Mouse (Mus musculus) C2C12 (cell line): ENCODE results near the gene Gh. TPM values are rescaled to one million over a fixed set of nuclear protein-coding genes. Genes with fewer than 3 reads are reported as not detected.

ENCODE experiments used
- H3K27me3 ChIP-seq: one replicate; pipeline ENCODE4 v1.6.1; 2011; ENCODE audit not compliant: control insufficient read depth, insufficient read depth, insufficient read length
- H3K36me3 ChIP-seq: one replicate; pipeline ENCODE4 v1.6.1; 2011; ENCODE audit not compliant: control insufficient read depth, insufficient read depth
- H3K4me3 ChIP-seq: one replicate; pipeline ENCODE4 v1.5.1; 2011; ENCODE audit warnings: mild to moderate bottlenecking, control low read depth; ENCODE audit not compliant: poor library complexity, insufficient read depth, severe bottlenecking
- H3K79me2 ChIP-seq: one replicate; pipeline ENCODE4 v1.6.1; 2011; ENCODE audit not compliant: control insufficient read depth, insufficient read depth
- H3K79me3 ChIP-seq: one replicate; pipeline ENCODE4 v1.6.1; 2011; ENCODE audit warnings: low read depth, control low read depth
- H3ac ChIP-seq: one replicate; pipeline ENCODE3; 2011; ENCODE audit warnings: low read depth; ENCODE audit not compliant: control insufficient read depth, insufficient read length
- CEBPB ChIP-seq: IDR thresholded peaks from one replicate; pipeline ENCODE4 v1.6.1; 2011; ENCODE audit warnings: low read depth, mild to moderate bottlenecking, control low read depth, moderate library complexity
- CTCF ChIP-seq: IDR thresholded peaks from one replicate; pipeline ENCODE4 v1.5.1; 2011; ENCODE audit not compliant: control insufficient read depth, insufficient read depth, insufficient read length
- FOSL1 ChIP-seq: IDR thresholded peaks from one replicate; pipeline ENCODE4 v1.8.0; 2011; ENCODE audit warnings: mild to moderate bottlenecking, low read length; ENCODE audit not compliant: poor library complexity, insufficient read depth, severe bottlenecking
- MAX ChIP-seq: IDR thresholded peaks from one replicate; pipeline ENCODE4 v1.6.1; 2011; ENCODE audit warnings: mild to moderate bottlenecking, control low read depth
- MYOD1 ChIP-seq: IDR thresholded peaks from one replicate; pipeline ENCODE4 v1.6.1; 2011; ENCODE audit warnings: low read depth; ENCODE audit not compliant: control insufficient read depth, insufficient read length
- MYOG ChIP-seq: IDR thresholded peaks from one replicate; pipeline ENCODE4 v1.6.1; 2011; ENCODE audit not compliant: control insufficient read depth, insufficient read length; ENCODE audit errors: extremely low read depth
- USF1 ChIP-seq: IDR thresholded peaks from one replicate; pipeline ENCODE4 v1.6.1; 2011; ENCODE audit warnings: low read depth, mild to moderate bottlenecking, control low read depth, moderate library complexity
- polyA plus RNA-seq: library from polyadenylated mRNA; unstranded; fragments of >200 nt; fragmentation: generic; extraction: Trizol; gene quantifications from one replicate; pipeline ENCODE4 v1.2.1, GENCODE M21; 2012; ENCODE audit warnings: missing spikeins

Gene Gh
- polyA plus RNA-seq, 1 experiment: not detected

DNA sequence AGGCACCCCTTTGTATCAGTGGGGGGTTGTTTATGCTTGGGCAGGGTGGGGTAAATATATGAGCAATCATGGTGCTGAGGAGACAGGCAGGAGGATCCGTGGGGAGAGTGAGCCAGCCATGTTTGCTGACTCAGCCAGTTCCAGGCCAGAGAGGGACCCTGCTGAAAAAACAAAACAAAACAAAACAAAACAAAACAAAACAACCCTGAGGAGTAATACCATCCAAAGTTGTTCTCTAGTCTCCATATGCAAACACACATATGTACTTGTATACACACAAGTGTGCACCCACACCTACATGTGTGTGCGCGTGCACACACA, 4.4 kb upstream of the Gh start:
- Histone ChIP-seq H3ac (no peak overlapping the region), H3K79me2 (no peaks in the 10 kb centered on the region), H3K4me3 (no peak overlapping the region), H3K79me3 (no peaks in the 10 kb centered on the region), H3K27me3 (peaks cover 12% of the 10 kb centered on the region), H3K36me3 (no peaks in the 10 kb centered on the region)
- no peak for TF ChIP-seq MYOG
- TF ChIP-seq CTCF: no peak
- no peak for TF ChIP-seq MAX
- no peak for TF ChIP-seq MYOD1
- TF ChIP-seq CEBPB: no peak
- TF ChIP-seq USF1: no peak
- no peak for TF ChIP-seq FOSL1

DNA sequence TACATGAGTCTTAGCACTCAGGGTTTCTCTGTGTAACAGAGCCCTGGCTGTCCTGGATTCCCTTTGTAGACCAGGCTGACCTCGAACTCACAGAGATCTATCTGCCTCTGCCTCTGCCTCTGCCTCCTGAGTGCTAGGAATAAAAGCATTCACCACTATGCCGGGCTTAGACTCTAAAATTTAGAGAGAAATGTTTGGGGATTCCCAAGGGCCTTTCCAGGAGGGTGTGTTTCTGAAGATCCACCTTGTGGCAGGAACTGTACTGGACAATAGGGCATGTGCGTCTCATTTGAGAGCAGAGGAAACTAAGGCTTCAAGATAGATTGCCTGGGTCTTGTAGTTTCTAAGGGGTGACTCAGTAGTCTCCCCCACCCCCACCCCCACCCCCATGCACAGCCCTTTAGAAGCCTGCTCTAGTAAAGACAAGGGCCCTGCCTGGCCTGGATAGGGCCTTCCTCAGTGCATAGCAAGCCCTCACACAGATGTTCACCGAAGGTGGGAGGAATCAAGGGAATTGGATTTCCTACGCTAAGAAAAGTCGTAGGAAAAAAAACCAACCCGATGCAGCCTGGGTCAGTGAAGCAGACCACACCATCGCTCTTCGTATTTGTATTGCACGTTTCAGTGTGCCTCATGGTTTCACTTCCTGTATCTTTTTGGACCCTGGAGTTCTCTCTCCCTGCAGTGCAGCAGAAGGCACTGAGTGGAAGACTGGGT, 3.8 kb upstream of the Gh start:
- Histone ChIP-seq H3K79me2 (no peaks in the 10 kb centered on the region), H3ac (no peak overlapping the region), H3K36me3 (no peaks in the 10 kb centered on the region), H3K27me3 (peaks cover 12% of the 10 kb centered on the region), H3K4me3 (no peak overlapping the region), H3K79me3 (no peaks in the 10 kb centered on the region)
- no peak for TF ChIP-seq MYOG
- no peak for TF ChIP-seq CTCF
- no peak for TF ChIP-seq MYOD1
- TF ChIP-seq MAX: no peak
- no peak for TF ChIP-seq CEBPB
- TF ChIP-seq FOSL1: no peak
- TF ChIP-seq USF1: no peak

DNA sequence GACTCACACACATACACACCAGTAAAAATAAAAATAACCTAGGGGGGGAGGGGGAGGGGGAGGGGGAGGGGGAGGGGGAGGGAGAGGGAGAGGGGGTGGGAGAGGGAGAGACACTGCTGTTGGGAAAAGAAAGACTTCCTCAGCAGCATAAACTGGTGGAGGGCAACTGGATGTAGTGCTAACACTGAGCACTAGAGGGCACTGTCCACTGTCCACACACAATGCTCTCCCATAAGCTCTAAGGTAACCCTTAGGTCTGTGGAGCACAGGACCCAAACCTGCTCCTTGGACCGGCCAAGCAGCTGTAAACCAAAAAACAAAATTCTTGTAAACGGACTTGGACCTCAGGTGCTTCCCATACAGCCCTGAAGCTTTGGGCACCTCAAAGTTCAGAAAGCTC, 969 bp upstream of the Gh start:
- Histone ChIP-seq H3K27me3 (peaks cover 13% of the 10 kb centered on the region), H3K79me3 (no peaks in the 10 kb centered on the region), H3K36me3 (no peaks in the 10 kb centered on the region), H3K4me3 (no peak overlapping the region), H3K79me2 (no peaks in the 10 kb centered on the region), H3ac (no peak overlapping the region)
- TF ChIP-seq CEBPB (no peak), CTCF (peak; percentile 80)

DNA sequence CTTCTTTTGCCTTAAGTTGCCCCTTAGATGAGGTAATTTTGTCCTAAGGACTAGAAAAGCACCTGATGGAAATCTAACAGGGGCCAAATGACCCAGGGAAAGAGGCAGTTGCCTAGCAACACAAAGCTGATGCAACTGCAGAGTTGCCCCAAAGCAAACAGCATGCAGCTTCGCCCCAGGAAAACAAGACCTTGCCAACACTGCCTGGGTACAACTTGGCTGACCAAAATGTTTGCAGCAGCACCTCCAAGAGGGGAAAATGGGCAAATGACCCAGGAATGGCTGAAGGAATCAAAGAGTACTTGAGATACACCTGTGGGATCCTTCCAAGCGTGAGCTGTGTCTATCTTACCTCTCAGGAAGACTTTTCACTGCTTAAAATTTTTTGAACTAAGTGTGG, 9.8 kb downstream of the Gh start:
- no peak overlapping the region for H3K4me3 ChIP-seq
- TF ChIP-seq FOSL1: no peak
- H3K79me3 ChIP-seq: no peaks in the 10 kb centered on the region
- H3K27me3 ChIP-seq: no peaks in the 10 kb centered on the region
- no peaks in the 10 kb centered on the region for H3K79me2 ChIP-seq
- no peaks in the 10 kb centered on the region for H3K36me3 ChIP-seq
- no peak overlapping the region for H3ac ChIP-seq

DNA sequence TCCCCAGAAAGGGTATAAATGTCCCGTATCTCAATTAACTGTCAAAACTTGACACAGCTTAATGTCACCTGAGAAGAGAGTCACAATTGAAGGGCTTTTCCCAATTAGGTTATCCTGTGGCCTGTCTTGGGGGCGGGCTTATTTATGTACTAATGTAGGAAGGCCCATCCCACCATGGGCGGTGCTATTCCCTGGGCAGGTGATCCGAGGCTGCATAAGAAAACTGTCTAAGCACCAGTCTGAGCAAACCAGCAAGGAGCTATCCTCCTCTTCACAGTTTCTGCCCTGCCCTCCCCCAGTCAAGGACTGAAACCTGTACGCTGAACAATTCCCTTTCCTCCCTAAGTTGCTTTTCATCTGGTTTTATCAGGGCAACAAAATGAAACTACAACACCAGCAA, 11.3 kb downstream of the Gh start:
- Histone ChIP-seq H3ac (no peak overlapping the region), H3K4me3 (no peak overlapping the region), H3K79me3 (no peaks in the 10 kb centered on the region), H3K27me3 (no peaks in the 10 kb centered on the region), H3K79me2 (no peaks in the 10 kb centered on the region), H3K36me3 (no peaks in the 10 kb centered on the region)
- TF ChIP-seq CEBPB: no peak
- TF ChIP-seq USF1: no peak

DNA sequence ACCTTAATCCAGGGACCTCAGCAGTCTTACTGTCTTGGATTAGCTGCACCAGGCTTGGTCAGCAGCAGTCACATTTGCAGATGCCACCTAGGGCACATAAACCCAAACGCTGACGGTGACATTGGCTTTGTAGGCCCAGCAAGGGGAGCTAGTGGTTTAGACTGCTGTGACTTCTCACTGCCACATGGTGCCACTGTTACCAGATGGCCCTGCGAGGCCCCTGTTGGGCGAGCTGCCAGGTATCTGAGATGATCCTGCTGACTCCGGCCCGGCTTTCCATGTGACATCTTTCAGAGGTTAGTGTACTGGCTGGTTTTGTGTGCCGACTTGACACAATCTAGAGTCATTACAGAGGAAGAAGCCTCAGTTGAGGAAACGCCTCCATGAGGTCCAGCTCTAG, 12.3 kb downstream of the Gh start:
- no peak overlapping the region for H3K4me3 ChIP-seq
- no peak overlapping the region for H3ac ChIP-seq
- H3K27me3 ChIP-seq: no peaks in the 10 kb centered on the region
- no peaks in the 10 kb centered on the region for H3K36me3 ChIP-seq
- no peaks in the 10 kb centered on the region for H3K79me2 ChIP-seq
- TF ChIP-seq MYOG: no peak
- no peak for TF ChIP-seq MAX
- no peak for TF ChIP-seq MYOD1
- no peak for TF ChIP-seq FOSL1
- TF ChIP-seq CTCF: no peak
- no peak for TF ChIP-seq USF1
- H3K79me3 ChIP-seq: no peaks in the 10 kb centered on the region
